Mouse (Mus musculus) brain, embryonic 14.5 days (tissue): Measurements from ENCODE around the gene Krt222.

Source experiments
- CTCF ChIP-seq: fragments of 200-500 bp; IDR thresholded peaks from 2 replicates; pipeline ENCODE4 v1.5.1; 2012; ENCODE audit warnings: inconsistent platforms, mild to moderate bottlenecking, moderate library complexity, borderline replicate concordance; ENCODE audit not compliant: insufficient read depth, insufficient read length; ENCODE audit errors: extremely low read depth
- POLR2A ChIP-seq: fragments of 200-500 bp; IDR thresholded peaks from 2 replicates; pipeline ENCODE4 v1.6.1; 2012; ENCODE audit warnings: mild to moderate bottlenecking, inconsistent platforms, borderline replicate concordance; ENCODE audit not compliant: poor library complexity, insufficient read depth, insufficient read length, severe bottlenecking; ENCODE audit errors: extremely low read depth

GRCm38 (mm10) chr11:99206954-99207353 is 36.9 kb downstream of the Krt222 start:
- TF ChIP-seq POLR2A (no peak), CTCF (peak; percentile 63)
